Mouse (Mus musculus) embryonic facial prominence, embryonic 11.5 days (tissue): ENCODE measurements around the gene Aurka. TPM values are rescaled to one million over a fixed set of nuclear protein-coding genes. Genes with fewer than 3 reads are reported as not detected.

Experiments
- ATAC-seq: fragments of 200-750 bp; cut with Nextera tagmentation; replicated peaks from 2 replicates; pipeline ENCODE4 v1.8.0; 2017; ENCODE audit warnings: low read depth; ENCODE audit not compliant: insufficient number of reproducible peaks, low FRiP score, low TSS enrichment
- DNase-seq: peaks from one replicate; pipeline ENCODE4 v3.0.0-alpha.2; 2015; ENCODE audit warnings: low spot score
- H3K27ac ChIP-seq: fragments of 300-500 bp; sonication (generic); replicated peaks from 2 replicates; pipeline ENCODE4 v1.5.1; 2014; ENCODE audit warnings: mild to moderate bottlenecking, low read depth, low read length, control low read depth
- H3K27me3 ChIP-seq: fragments of 300-500 bp; sonication (generic); 2 replicates; pipeline ENCODE4 v1.6.1; 2014; ENCODE audit warnings: mild to moderate bottlenecking, low read length, moderate library complexity, mixed read lengths; ENCODE audit not compliant: control insufficient read depth, insufficient read depth
- H3K36me3 ChIP-seq: fragments of 300-500 bp; sonication (generic); replicated peaks from 2 replicates; pipeline ENCODE4 v1.6.1; 2014; ENCODE audit warnings: low read depth, mild to moderate bottlenecking, low read length, moderate library complexity, mixed read lengths; ENCODE audit not compliant: control insufficient read depth, insufficient read depth
- H3K4me1 ChIP-seq: fragments of 300-500 bp; sonication (generic); 2 replicates; pipeline ENCODE4 v1.6.1; 2014; ENCODE audit warnings: low read length, mixed read lengths; ENCODE audit not compliant: control insufficient read depth, insufficient read depth
- H3K4me2 ChIP-seq: fragments of 300-500 bp; sonication (generic); 2 replicates; pipeline ENCODE4 v1.6.1; 2014; ENCODE audit warnings: low read depth, mild to moderate bottlenecking, control low read depth, low read length, moderate library complexity
- H3K4me3 ChIP-seq: fragments of 300-500 bp; sonication (generic); 2 replicates; pipeline ENCODE4 v1.5.1; 2014; ENCODE audit warnings: low read depth, low read length, control low read depth
- H3K9ac ChIP-seq: fragments of 300-500 bp; sonication (generic); replicated peaks from 2 replicates; pipeline ENCODE4 v1.6.1; 2014; ENCODE audit warnings: mild to moderate bottlenecking, control low read depth, low read length
- H3K9me3 ChIP-seq: fragments of 300-500 bp; sonication (generic); replicated peaks from 2 replicates; pipeline ENCODE4 v1.6.1; 2016; ENCODE audit warnings: mild to moderate bottlenecking, low read length, inconsistent platforms, mixed read lengths; ENCODE audit not compliant: control insufficient read depth
- WGBS: fragments of 180-500 bp; shearing (Covaris S2); extraction: QIAGEN DNeasy Blood & Tissue Kit; methylation state at CpG from one replicate; pipeline ENCODE4 v1.1.7; 2014; 5-methylcytosine and 5-hydroxymethylcytosine counted together
- polyA plus RNA-seq: library from polyadenylated mRNA; unstranded; fragments of >200 nt; fragmentation: Nextera tagmentation; extraction: Ambion mirVana; gene quantifications from 2 replicates; pipeline ENCODE4 v1.2.1, GENCODE M21; 2014

Aurka gene
- polyA plus RNA-seq, 1 experiment from 2014 or later: 209 TPM

- Histone ChIP-seq H3K4me3 (no peak overlapping the region), H3K9me3 (no peaks in the 10 kb centered on the region), H3K4me2 (no peak overlapping the region), H3K27me3 (no peaks in the 10 kb centered on the region), H3K27ac (no peak overlapping the region), H3K9ac (no peak overlapping the region), H3K4me1 (no peaks in the 10 kb centered on the region), H3K36me3 (no peaks in the 10 kb centered on the region)
- DNase-seq (no peak), ATAC-seq (no peak)
- WGBS: 78% methylated on average over 4 of the region's 4 CpGs
Measured at GRCm38 (mm10) chr2:172394671-172395070, 24.3 kb upstream of the Aurka start.

- Histone ChIP-seq H3K4me3 (no peak overlapping the region), H3K27ac (no peak overlapping the region), H3K9ac (no peak overlapping the region), H3K4me2 (no peak overlapping the region), H3K36me3 (no peaks in the 10 kb centered on the region), H3K4me1 (no peaks in the 10 kb centered on the region), H3K27me3 (no peaks in the 10 kb centered on the region), H3K9me3 (no peaks in the 10 kb centered on the region)
- 71% methylated on average over 2 of the region's 2 CpGs for WGBS
- ATAC-seq (no peak), DNase-seq (no peak)
Measured at GRCm38 (mm10) chr2:172394052-172394392, 23.7 kb upstream of the Aurka start.

GRCm38 (mm10) chr2:172393391-172394051 is 23.2 kb upstream of the Aurka start, which contains the start of gene Cass4:
Cass4 (plus strand) TSS chr2:172393794.
- H3K4me2 ChIP-seq: no peak within 1 kb of the TSS
- no peaks in the 10 kb centered on the region for H3K36me3 ChIP-seq
- ATAC-seq (no peak), DNase-seq (no peak)
- no peaks in the 10 kb centered on the region for H3K9me3 ChIP-seq
- H3K4me1 ChIP-seq: no peaks in the 10 kb centered on the region
- H3K27ac ChIP-seq: no peak within 1 kb of the TSS
- no peak within 1 kb of the TSS for H3K9ac ChIP-seq
- WGBS: 39% methylated on average over 13 of the region's 13 CpGs
- H3K4me3 ChIP-seq: no peak within 1 kb of the TSS
- H3K27me3 ChIP-seq: no peaks in the 10 kb centered on the region

- ATAC-seq: no peak
- Histone ChIP-seq H3K9me3 (no peaks in the 10 kb centered on the region), H3K4me3 (no peak overlapping the region), H3K9ac (no peak overlapping the region), H3K36me3 (no peaks in the 10 kb centered on the region), H3K27ac (no peak overlapping the region), H3K4me1 (no peaks in the 10 kb centered on the region), H3K27me3 (no peaks in the 10 kb centered on the region), H3K4me2 (no peak overlapping the region)
- 78% methylated on average over 10 of the region's 10 CpGs for WGBS
- DNase-seq: no peak
Measured at GRCm38 (mm10) chr2:172392041-172392521, 21.7 kb upstream of the Aurka start.

- no peaks in the 10 kb centered on the region for H3K27me3 ChIP-seq
- no peaks in the 10 kb centered on the region for H3K4me1 ChIP-seq
- no peak overlapping the region for H3K9ac ChIP-seq
- H3K27ac ChIP-seq: no peak overlapping the region
- 47% methylated on average over 6 of the region's 6 CpGs for WGBS
- H3K36me3 ChIP-seq: no peaks in the 10 kb centered on the region
- ATAC-seq: no peak
- H3K4me3 ChIP-seq: no peak overlapping the region
- no peak for DNase-seq
- no peak overlapping the region for H3K4me2 ChIP-seq
- H3K9me3 ChIP-seq: no peaks in the 10 kb centered on the region
Measured at GRCm38 (mm10) chr2:172390341-172390740, 20.0 kb upstream of the Aurka start.

GRCm38 (mm10) chr2:172384715-172385114 is 14.4 kb upstream of the Aurka start:
- H3K4me3 ChIP-seq: no peak overlapping the region
- no peak overlapping the region for H3K9ac ChIP-seq
- no peaks in the 10 kb centered on the region for H3K4me1 ChIP-seq
- DNase-seq: no peak
- no peak overlapping the region for H3K4me2 ChIP-seq
- H3K36me3 ChIP-seq: peaks cover 11% of the 10 kb centered on the region
- 97% methylated on average over 3 of the region's 3 CpGs for WGBS
- no peaks in the 10 kb centered on the region for H3K27me3 ChIP-seq
- no peaks in the 10 kb centered on the region for H3K9me3 ChIP-seq
- no peak for ATAC-seq
- H3K27ac ChIP-seq: no peak overlapping the region

- H3K27me3 ChIP-seq: no peaks in the 10 kb centered on the region
- 85% methylated on average over 12 of the region's 12 CpGs for WGBS
- H3K9me3 ChIP-seq: no peaks in the 10 kb centered on the region
- no peaks in the 10 kb centered on the region for H3K4me1 ChIP-seq
- no peak overlapping the region for H3K4me2 ChIP-seq
- DNase-seq (no peak), ATAC-seq (no peak)
- H3K4me3 ChIP-seq: no peak overlapping the region
- no peak overlapping the region for H3K27ac ChIP-seq
- H3K36me3 ChIP-seq: peaks cover 14% of the 10 kb centered on the region
- H3K9ac ChIP-seq: no peak overlapping the region
Measured at GRCm38 (mm10) chr2:172381898-172382297, 11.6 kb upstream of the Aurka start.

- no peaks in the 10 kb centered on the region for H3K4me1 ChIP-seq
- DNase-seq (no peak), ATAC-seq (no peak)
- no peaks in the 10 kb centered on the region for H3K27me3 ChIP-seq
- WGBS: 94% methylated on average over 11 of the region's 11 CpGs
- no peak overlapping the region for H3K27ac ChIP-seq
- peaks cover 17% of the 10 kb centered on the region for H3K36me3 ChIP-seq
- no peaks in the 10 kb centered on the region for H3K9me3 ChIP-seq
- no peak overlapping the region for H3K9ac ChIP-seq
- H3K4me3 ChIP-seq: no peak overlapping the region
- no peak overlapping the region for H3K4me2 ChIP-seq
Measured at GRCm38 (mm10) chr2:172381341-172381740, 11.0 kb upstream of the Aurka start.
